ENCODE assay signal across 8 mouse cellular contexts in the genomic region with DNA sequence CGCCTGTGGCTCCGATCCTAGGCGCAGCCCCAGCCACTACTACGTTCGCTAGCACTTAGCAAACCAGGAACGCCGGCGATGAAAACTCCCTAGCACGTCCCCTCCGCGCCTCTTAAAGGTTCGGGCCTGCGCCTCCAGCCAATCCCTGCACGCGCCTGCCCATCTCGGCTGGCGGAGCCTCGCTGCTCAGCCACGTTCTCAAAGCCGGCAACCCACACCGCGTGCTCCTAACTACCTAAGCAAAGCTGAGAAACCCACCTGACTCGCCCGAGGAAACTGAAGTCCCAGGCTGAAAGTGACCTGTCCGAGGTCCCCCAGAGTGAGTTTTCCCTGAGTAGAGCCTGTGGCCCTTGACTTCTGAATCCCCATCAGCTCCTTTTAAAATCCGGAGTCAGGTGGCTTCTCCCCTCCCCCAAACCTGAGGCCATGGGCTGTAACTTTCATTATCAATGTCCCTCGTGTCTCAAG. TPM values are rescaled to one million over a fixed set of nuclear protein-coding genes. Genes with fewer than 3 reads are reported as not detected.
DNase-seq lines count a peak whose midpoint lies in the region; ATAC-seq lines count a peak whose summit lies in the region.

A gene (minus strand): TSS at position 89 of the 468 bp plus-strand sequence.

- H3K27me3 ChIP-seq in heart, embryonic 10.5 days (ENCODE audit: insufficient read depth, poor library complexity, severe bottlenecking) = peaks cover 79% of the 10 kb centered on the region
- H3K27me3 ChIP-seq in limb, embryonic 12.5 days = peaks cover 7% of the 10 kb centered on the region; the same call in 1 of the 2 replicates
- H3K27me3 ChIP-seq in midbrain, embryonic 11.5 days (ENCODE audit: control insufficient read depth, insufficient read depth, low read length) = no peaks in the 10 kb centered on the region; the same call in 1 of the 2 replicates
- no peaks in the 10 kb centered on the region for H3K27me3 ChIP-seq in stomach, embryonic 14.5 days (ENCODE audit: control insufficient read depth, insufficient read depth, low read length)

- H3K27ac ChIP-seq in heart, embryonic 10.5 days = peak within 1 kb of the TSS; percentile 72
- H3K27ac ChIP-seq in limb, embryonic 12.5 days = peak within 1 kb of the TSS; percentile 67
- H3K27ac ChIP-seq in midbrain, embryonic 11.5 days (ENCODE audit: low read depth, low read length) = peak within 1 kb of the TSS; percentile 9; the same call in 1 of the 2 replicates
- no peak within 1 kb of the TSS for H3K27ac ChIP-seq in stomach, embryonic 14.5 days (ENCODE audit: low read length)

- DNase-seq in heart, adult 11 months = peak; percentile 93
- DNase-seq in heart, adult 8-10 months (ENCODE audit: low spot score) = no peak
- peak; percentile 91 for DNase-seq in embryo, embryonic 11 days
- peak; percentile 82 for DNase-seq in heart, embryonic 10.5 days (ENCODE audit: low spot score)
- DNase-seq in kidney, adult 8-10 months = peak; percentile 38 to 75
- no peak for DNase-seq in midbrain, embryonic 11.5 days (ENCODE audit: low spot score, missing footprints)

- under 1% methylated on average over 27 of the region's 27 CpGs for WGBS in heart, embryonic 10.5 days
- WGBS in limb, embryonic 12.5 days = under 1% methylated on average over 27 of the region's 27 CpGs
- WGBS in midbrain, embryonic 11.5 days = under 1% methylated on average over 27 of the region's 27 CpGs
- 2% methylated on average over 27 of the region's 27 CpGs for WGBS in stomach, embryonic 14.5 days

- H3K9me3 ChIP-seq in heart, embryonic 10.5 days = no peaks in the 10 kb centered on the region
- no peaks in the 10 kb centered on the region for H3K9me3 ChIP-seq in limb, embryonic 12.5 days
- H3K9me3 ChIP-seq in midbrain, embryonic 11.5 days (ENCODE audit: control insufficient read depth, low read length) = no peaks in the 10 kb centered on the region
- no peaks in the 10 kb centered on the region for H3K9me3 ChIP-seq in stomach, embryonic 14.5 days (ENCODE audit: control insufficient read depth, low read depth, low read length)

- peak within 1 kb of the TSS; percentile 72 for H3K9ac ChIP-seq in limb, embryonic 12.5 days (replicated peaks)
- peak within 1 kb of the TSS; percentile 82 for H3K9ac ChIP-seq in midbrain, embryonic 11.5 days (ENCODE audit: low read length)
- H3K9ac ChIP-seq in stomach, embryonic 14.5 days (replicated peaks; ENCODE audit: low read depth, low read length) = peak within 1 kb of the TSS; percentile 38

- peak within 1 kb of the TSS; percentile 68 for H3K4me3 ChIP-seq in heart, embryonic 10.5 days
- peak within 1 kb of the TSS; percentile 69 for H3K4me3 ChIP-seq in limb, embryonic 12.5 days (replicated peaks)
- H3K4me3 ChIP-seq in midbrain, embryonic 11.5 days (ENCODE audit: low read depth, low read length) = peak within 1 kb of the TSS; percentile 71
- peak within 1 kb of the TSS; percentile 57 for H3K4me3 ChIP-seq in stomach, embryonic 14.5 days (ENCODE audit: low read depth, low read length)

- H3K4me1 ChIP-seq in heart, embryonic 10.5 days = peaks cover 27% of the 10 kb centered on the region
- H3K4me1 ChIP-seq in limb, embryonic 12.5 days (replicated peaks) = peaks cover 45% of the 10 kb centered on the region
- peaks cover 18% of the 10 kb centered on the region for H3K4me1 ChIP-seq in midbrain, embryonic 11.5 days (ENCODE audit: control insufficient read depth, insufficient read depth, low read length)
- peaks cover 5% of the 10 kb centered on the region for H3K4me1 ChIP-seq in stomach, embryonic 14.5 days (ENCODE audit: control insufficient read depth, insufficient read depth, low read length)

- ATAC-seq in limb, embryonic 12.5 days (ENCODE audit: insufficient number of reproducible peaks, insufficient read depth, low FRiP score, low TSS enrichment, low read depth) = peak; percentile 77
- ATAC-seq in midbrain, embryonic 11.5 days (ENCODE audit: low FRiP score) = peak; percentile 80
- peak; percentile 80 for ATAC-seq in stomach, embryonic 14.5 days (ENCODE audit: insufficient number of reproducible peaks, insufficient read depth, low FRiP score, low read depth)

- peak within 1 kb of the TSS; percentile 96 for H3K4me2 ChIP-seq in limb, embryonic 12.5 days
- H3K4me2 ChIP-seq in midbrain, embryonic 11.5 days = peak within 1 kb of the TSS; percentile 96
- H3K4me2 ChIP-seq in stomach, embryonic 14.5 days (replicated peaks; ENCODE audit: low read depth, low read length) = peak within 1 kb of the TSS; percentile 99

- H3K36me3 ChIP-seq in heart, embryonic 10.5 days = no peaks in the 10 kb centered on the region
- peaks cover 14% of the 10 kb centered on the region for H3K36me3 ChIP-seq in limb, embryonic 12.5 days
- H3K36me3 ChIP-seq in midbrain, embryonic 11.5 days (ENCODE audit: control insufficient read depth, insufficient read depth, low read length) = 0 out of 2 replicates have a peak, but pooled peaks cover 2% of the 10 kb centered on the region
- H3K36me3 ChIP-seq in stomach, embryonic 14.5 days (ENCODE audit: control insufficient read depth, insufficient read depth, low read length) = no peaks in the 10 kb centered on the region

RNA-seq across cellular contexts. Expression of the gene that starts here (rescaled TPM):
- not detected for total RNA-seq in heart, adult 8-10 months (2022)
- 1.6 and 2.0 TPM in 2 replicates for polyA plus RNA-seq in heart, embryonic 10.5 days (2016; fragmentation: Nextera tagmentation; extraction: Ambion mirVana)
- 7.8 and 8.6 TPM in 2 replicates for polyA plus RNA-seq in limb, embryonic 12.5 days (2016; fragmentation: Nextera tagmentation; extraction: Ambion mirVana)
- polyA plus RNA-seq in midbrain, embryonic 11.5 days (2014; fragmentation: Nextera tagmentation; extraction: Ambion mirVana) = 22.8 and 27.2 TPM in 2 replicates
- polyA plus RNA-seq in stomach, embryonic 14.5 days (2014; fragmentation: Nextera tagmentation; extraction: Ambion mirVana) = 1.8 and 2.5 TPM in 2 replicates

Comparison
In these comparisons a context has a peak if more than half of its experiments do, and no peak if none do; other contexts are left out.
1. DNase-seq: peak in heart, adult 11 months (single experiment), embryo, embryonic 11 days (single experiment), heart, embryonic 10.5 days (single experiment) and kidney, adult 8-10 months (2 of 2); none in heart, adult 8-10 months (single experiment) and midbrain, embryonic 11.5 days (single experiment).
2. Peak in every context shown above with its lines, with median percentiles within 50 percentile points of each other: H3K4me3 ChIP-seq, ATAC-seq, H3K4me2 ChIP-seq and H3K9ac ChIP-seq.